Mouse (Mus musculus): ENCODE results near the gene Nkain1. TPM values are rescaled to one million over a fixed set of nuclear protein-coding genes. Genes with fewer than 3 reads are reported as not detected.

Nkain1 gene
- total RNA-seq, 1 experiment from 2014 or later = not detected

GRCm38 (mm10) chr4:130553121-130553448 is 20.9 kb downstream of the Nkain1 start:
- no peak for ATAC-seq (ENCODE audit: extremely low read depth, insufficient number of reproducible peaks, low FRiP score, poor library complexity, severe bottlenecking)

- no peak for ATAC-seq (ENCODE audit: extremely low read depth, insufficient number of reproducible peaks, low FRiP score, poor library complexity, severe bottlenecking)
These were observed 21.5 kb downstream of the Nkain1 start for GRCm38 (mm10) chr4:130552312-130553120.

GRCm38 (mm10) chr4:130550511-130550910 is 23.5 kb downstream of the Nkain1 start:
- ATAC-seq (ENCODE audit: extremely low read depth, insufficient number of reproducible peaks, low FRiP score, poor library complexity, severe bottlenecking) = no peak

GRCm38 (mm10) chr4:130549189-130549588 is 24.8 kb downstream of the Nkain1 start:
- ATAC-seq (ENCODE audit: extremely low read depth, insufficient number of reproducible peaks, low FRiP score, poor library complexity, severe bottlenecking) = peak; percentile 43

- no peak for ATAC-seq (ENCODE audit: extremely low read depth, insufficient number of reproducible peaks, low FRiP score, poor library complexity, severe bottlenecking)
These were observed 27.0 kb downstream of the Nkain1 start for GRCm38 (mm10) chr4:130546798-130547562.

- ATAC-seq (ENCODE audit: extremely low read depth, insufficient number of reproducible peaks, low FRiP score, poor library complexity, severe bottlenecking) = no peak
These were observed 29.6 kb downstream of the Nkain1 start for GRCm38 (mm10) chr4:130544392-130544791.

- no peak for ATAC-seq (ENCODE audit: extremely low read depth, insufficient number of reproducible peaks, low FRiP score, poor library complexity, severe bottlenecking)
These were observed 30.9 kb downstream of the Nkain1 start for GRCm38 (mm10) chr4:130543121-130543520.

GRCm38 (mm10) chr4:130540831-130541230 is 33.1 kb downstream of the Nkain1 start:
- no peak for ATAC-seq (ENCODE audit: extremely low read depth, insufficient number of reproducible peaks, low FRiP score, poor library complexity, severe bottlenecking)

GRCm38 (mm10) chr4:130539706-130540105 is 34.3 kb downstream of the Nkain1 start:
- ATAC-seq (ENCODE audit: extremely low read depth, insufficient number of reproducible peaks, low FRiP score, poor library complexity, severe bottlenecking) = no peak

GRCm38 (mm10) chr4:130539053-130539452 is 34.9 kb downstream of the Nkain1 start:
- ATAC-seq (ENCODE audit: extremely low read depth, insufficient number of reproducible peaks, low FRiP score, poor library complexity, severe bottlenecking) = no peak

GRCm38 (mm10) chr4:130537371-130537770 is 36.6 kb downstream of the Nkain1 start:
- no peak for ATAC-seq (ENCODE audit: extremely low read depth, insufficient number of reproducible peaks, low FRiP score, poor library complexity, severe bottlenecking)

GRCm38 (mm10) chr4:130535789-130536188 is 38.2 kb downstream of the Nkain1 start:
- no peak for ATAC-seq (ENCODE audit: extremely low read depth, insufficient number of reproducible peaks, low FRiP score, poor library complexity, severe bottlenecking)

- ATAC-seq (ENCODE audit: extremely low read depth, insufficient number of reproducible peaks, low FRiP score, poor library complexity, severe bottlenecking) = peak; percentile 64
These were observed 40.0 kb downstream of the Nkain1 start for GRCm38 (mm10) chr4:130533975-130534374.

- ATAC-seq (ENCODE audit: extremely low read depth, insufficient number of reproducible peaks, low FRiP score, poor library complexity, severe bottlenecking) = no peak
These were observed 41.6 kb downstream of the Nkain1 start for GRCm38 (mm10) chr4:130532347-130532746.

GRCm38 (mm10) chr4:130531645-130532280 is 42.2 kb downstream of the Nkain1 start:
- no peak for ATAC-seq (ENCODE audit: extremely low read depth, insufficient number of reproducible peaks, low FRiP score, poor library complexity, severe bottlenecking)

- ATAC-seq (ENCODE audit: extremely low read depth, insufficient number of reproducible peaks, low FRiP score, poor library complexity, severe bottlenecking) = no peak
These were observed 46.2 kb downstream of the Nkain1 start for GRCm38 (mm10) chr4:130527804-130528203.

GRCm38 (mm10) chr4:130525041-130525440 is 48.9 kb downstream of the Nkain1 start:
- ATAC-seq (ENCODE audit: extremely low read depth, insufficient number of reproducible peaks, low FRiP score, poor library complexity, severe bottlenecking) = no peak

GRCm38 (mm10) chr4:130521466-130521865 is 52.5 kb downstream of the Nkain1 start:
- no peak for ATAC-seq (ENCODE audit: extremely low read depth, insufficient number of reproducible peaks, low FRiP score, poor library complexity, severe bottlenecking)

GRCm38 (mm10) chr4:130520482-130520851 is 53.5 kb downstream of the Nkain1 start:
- ATAC-seq (ENCODE audit: extremely low read depth, insufficient number of reproducible peaks, low FRiP score, poor library complexity, severe bottlenecking) = no peak
